Mouse (Mus musculus): ENCODE measurements around the gene Lgi4. TPM values are rescaled to one million over a fixed set of nuclear protein-coding genes. Genes with fewer than 3 reads are reported as not detected.

The Lgi4 gene
- polyA plus RNA-seq, 1 experiment from 2014 or later, result 0.21 TPM

- H3K27ac ChIP-seq, result no peak overlapping the region
- 66% methylated on average over 9 of the region's 9 CpGs for WGBS
- ATAC-seq (ENCODE audit: borderline replicate concordance, extremely low read depth, low FRiP score, low TSS enrichment), result no peak
These were observed 37.9 kb downstream of the Lgi4 start for GRCm38 (mm10) chr7:31096892-31097564.

GRCm38 (mm10) chr7:31097583-31098248, 38.6 kb downstream of the Lgi4 start:
- H3K4me3 ChIP-seq, result peak overlapping the region; percentile 19
- no peaks in the 10 kb centered on the region for H3K27me3 ChIP-seq
- H3K4me1 ChIP-seq, result peaks cover 5% of the 10 kb centered on the region; the same call in 1 of the 2 replicates
- peak; percentile 94 for ATAC-seq (ENCODE audit: borderline replicate concordance, extremely low read depth, low FRiP score, low TSS enrichment)
- H3K36me3 ChIP-seq, result no peaks in the 10 kb centered on the region
- 35% methylated on average over 20 of the region's 20 CpGs for WGBS
- H3K9me3 ChIP-seq, result no peaks in the 10 kb centered on the region
- H3K4me2 ChIP-seq, result peak overlapping the region; percentile 51
- no peak overlapping the region; the same call in 1 of the 2 replicates for H3K9ac ChIP-seq
- peak overlapping the region; percentile 3; the same call in 1 of the 2 replicates for H3K27ac ChIP-seq

More at GRCm38 (mm10) chr7:31096892-31097564, 37.9 kb downstream of the Lgi4 start:
- no peaks in the 10 kb centered on the region for H3K36me3 ChIP-seq
- H3K27me3 ChIP-seq, result no peaks in the 10 kb centered on the region
- H3K4me1 ChIP-seq, result peaks cover 5% of the 10 kb centered on the region; the same call in 1 of the 2 replicates
- H3K9ac ChIP-seq, result no peak overlapping the region
- no peak overlapping the region for H3K4me2 ChIP-seq
- no peaks in the 10 kb centered on the region for H3K9me3 ChIP-seq
- no peak overlapping the region for H3K4me3 ChIP-seq

- H3K9ac ChIP-seq, result no peak overlapping the region
- 76% methylated on average over 22 of the region's 22 CpGs for WGBS
These were observed 39.8 kb downstream of the Lgi4 start for GRCm38 (mm10) chr7:31098697-31099611.

GRCm38 (mm10) chr7:31099612-31099982, 40.5 kb downstream of the Lgi4 start:
- H3K9ac ChIP-seq, result no peak overlapping the region
- no peak overlapping the region for H3K27ac ChIP-seq
- H3K4me2 ChIP-seq, result no peak overlapping the region
- peaks cover 5% of the 10 kb centered on the region; the same call in 1 of the 2 replicates for H3K4me1 ChIP-seq
- no peaks in the 10 kb centered on the region for H3K9me3 ChIP-seq
- H3K27me3 ChIP-seq, result no peaks in the 10 kb centered on the region; the same call in 1 of the 2 replicates
- no peak overlapping the region for H3K4me3 ChIP-seq
- WGBS, result 79% methylated on average over 6 of the region's 6 CpGs
- no peak for ATAC-seq (ENCODE audit: borderline replicate concordance, extremely low read depth, low FRiP score, low TSS enrichment)
- no peaks in the 10 kb centered on the region for H3K36me3 ChIP-seq

More at GRCm38 (mm10) chr7:31098697-31099611, 39.8 kb downstream of the Lgi4 start:
- Histone ChIP-seq H3K4me2 (no peak overlapping the region), H3K27ac (no peak overlapping the region), H3K4me3 (no peak overlapping the region), H3K4me1 (peaks cover 5% of the 10 kb centered on the region; the same call in 1 of the 2 replicates), H3K9me3 (no peaks in the 10 kb centered on the region), H3K27me3 (no peaks in the 10 kb centered on the region; the same call in 1 of the 2 replicates), H3K36me3 (no peaks in the 10 kb centered on the region)
- ATAC-seq (ENCODE audit: borderline replicate concordance, extremely low read depth, low FRiP score, low TSS enrichment), result no peak

- H3K4me2 ChIP-seq, result no peak overlapping the region
- no peak overlapping the region for H3K4me3 ChIP-seq
- H3K9me3 ChIP-seq, result no peaks in the 10 kb centered on the region
- WGBS, result 68% methylated on average over 14 of the region's 14 CpGs
- H3K36me3 ChIP-seq, result no peaks in the 10 kb centered on the region
- H3K9ac ChIP-seq, result no peak overlapping the region
- no peaks in the 10 kb centered on the region; the same call in 1 of the 2 replicates for H3K27me3 ChIP-seq
- no peak for ATAC-seq (ENCODE audit: borderline replicate concordance, extremely low read depth, low FRiP score, low TSS enrichment)
- peaks cover 5% of the 10 kb centered on the region; the same call in 1 of the 2 replicates for H3K4me1 ChIP-seq
- no peak overlapping the region for H3K27ac ChIP-seq
These were observed 41.6 kb downstream of the Lgi4 start for GRCm38 (mm10) chr7:31100786-31101185.

GRCm38 (mm10) chr7:31105061-31105768, 46.1 kb downstream of the Lgi4 start:
- H3K4me3 ChIP-seq, result no peak overlapping the region
- no peak overlapping the region for H3K27ac ChIP-seq
- H3K36me3 ChIP-seq, result no peaks in the 10 kb centered on the region
- H3K4me1 ChIP-seq, result peaks cover 8% of the 10 kb centered on the region
- H3K27me3 ChIP-seq, result no peaks in the 10 kb centered on the region; the same call in 1 of the 2 replicates
- WGBS, result 37% methylated on average over 15 of the region's 15 CpGs
- H3K9me3 ChIP-seq, result no peaks in the 10 kb centered on the region
- H3K9ac ChIP-seq, result no peak overlapping the region
- no peak overlapping the region for H3K4me2 ChIP-seq
- no peak for ATAC-seq (ENCODE audit: borderline replicate concordance, extremely low read depth, low FRiP score, low TSS enrichment)

GRCm38 (mm10) chr7:31106166-31106565, 47.0 kb downstream of the Lgi4 start:
- no peak overlapping the region for H3K9ac ChIP-seq
- H3K9me3 ChIP-seq, result no peaks in the 10 kb centered on the region
- no peak overlapping the region for H3K4me3 ChIP-seq
- no peaks in the 10 kb centered on the region; the same call in 1 of the 2 replicates for H3K27me3 ChIP-seq
- no peaks in the 10 kb centered on the region for H3K36me3 ChIP-seq
- H3K27ac ChIP-seq, result no peak overlapping the region
- H3K4me1 ChIP-seq, result peaks cover 8% of the 10 kb centered on the region
- 45% methylated on average over 3 of the region's 3 CpGs for WGBS
- no peak for ATAC-seq (ENCODE audit: borderline replicate concordance, extremely low read depth, low FRiP score, low TSS enrichment)
- no peak overlapping the region for H3K4me2 ChIP-seq

- no peak overlapping the region for H3K27ac ChIP-seq
- H3K36me3 ChIP-seq, result no peaks in the 10 kb centered on the region
- H3K9me3 ChIP-seq, result no peaks in the 10 kb centered on the region
- 82% methylated on average over 11 of the region's 11 CpGs for WGBS
- no peak overlapping the region for H3K9ac ChIP-seq
- no peak for ATAC-seq (ENCODE audit: borderline replicate concordance, extremely low read depth, low FRiP score, low TSS enrichment)
- H3K4me3 ChIP-seq, result no peak overlapping the region
- peaks cover 13% of the 10 kb centered on the region for H3K4me1 ChIP-seq
- H3K27me3 ChIP-seq, result no peaks in the 10 kb centered on the region; the same call in 1 of the 2 replicates
- no peak overlapping the region for H3K4me2 ChIP-seq
These were observed 48.6 kb downstream of the Lgi4 start for GRCm38 (mm10) chr7:31107781-31108180.

- Histone ChIP-seq H3K36me3 (no peaks in the 10 kb centered on the region), H3K4me1 (peaks cover 13% of the 10 kb centered on the region), H3K4me3 (no peak overlapping the region), H3K9me3 (no peaks in the 10 kb centered on the region), H3K27ac (no peak overlapping the region), H3K4me2 (no peak overlapping the region), H3K9ac (no peak overlapping the region), H3K27me3 (no peaks in the 10 kb centered on the region)
- peak; percentile 39; the same call in 1 of the 2 replicates for ATAC-seq (ENCODE audit: borderline replicate concordance, extremely low read depth, low FRiP score, low TSS enrichment)
- 27% methylated on average over 7 of the region's 7 CpGs for WGBS
These were observed 49.9 kb downstream of the Lgi4 start for GRCm38 (mm10) chr7:31109091-31109490.

GRCm38 (mm10) chr7:31109796-31110195, 50.7 kb downstream of the Lgi4 start:
- 84% methylated on average over 5 of the region's 5 CpGs for WGBS
- no peak overlapping the region for H3K4me3 ChIP-seq
- no peak for ATAC-seq (ENCODE audit: borderline replicate concordance, extremely low read depth, low FRiP score, low TSS enrichment)

GRCm38 (mm10) chr7:31110861-31111385, 51.8 kb downstream of the Lgi4 start:
- Histone ChIP-seq H3K9ac (no peak overlapping the region), H3K4me1 (peaks cover 31% of the 10 kb centered on the region), H3K36me3 (no peaks in the 10 kb centered on the region), H3K27me3 (no peaks in the 10 kb centered on the region), H3K4me2 (no peak overlapping the region), H3K9me3 (no peaks in the 10 kb centered on the region), H3K4me3 (no peak overlapping the region), H3K27ac (no peak overlapping the region)
- 71% methylated on average over 15 of the region's 15 CpGs for WGBS
- no peak for ATAC-seq (ENCODE audit: borderline replicate concordance, extremely low read depth, low FRiP score, low TSS enrichment)

More at GRCm38 (mm10) chr7:31109796-31110195, 50.7 kb downstream of the Lgi4 start:
- H3K36me3 ChIP-seq, result no peaks in the 10 kb centered on the region
- H3K4me2 ChIP-seq, result no peak overlapping the region
- H3K27ac ChIP-seq, result no peak overlapping the region
- H3K9ac ChIP-seq, result no peak overlapping the region
- H3K27me3 ChIP-seq, result no peaks in the 10 kb centered on the region
- H3K9me3 ChIP-seq, result no peaks in the 10 kb centered on the region
- peaks cover 20% of the 10 kb centered on the region for H3K4me1 ChIP-seq
